Mouse (Mus musculus) midbrain, postnatal 0 days (tissue): ENCODE measurements at regions not wholly inside any gene's neighbourhood (a gene's known extent, or its start where the extent isn't known, plus 50 kb on each side); places are given as distances from the start of the nearest gene placed in this dataset.

ENCODE experiments used
- ATAC-seq: fragments of 200-750 bp; cut with Nextera tagmentation; 2 replicates; pipeline ENCODE4 v1.8.0; 2017; ENCODE audit warnings: moderate number of reproducible peaks, mild to moderate bottlenecking, moderate TSS enrichment, moderate library complexity; ENCODE audit not compliant: low FRiP score
- DNase-seq: peaks from one replicate; pipeline ENCODE4 v3.0.0-alpha.2; 2015; ENCODE audit warnings: low spot score
- H3K27ac ChIP-seq: fragments of 300-500 bp; sonication (generic); 2 replicates; pipeline ENCODE4 v1.5.1; 2014; ENCODE audit warnings: low read depth, mild to moderate bottlenecking, low read length, mixed read lengths
- H3K27me3 ChIP-seq: fragments of 300-500 bp; sonication (generic); 2 replicates; pipeline ENCODE4 v1.6.1; 2014; ENCODE audit warnings: low read length, control low read depth, mixed read lengths; ENCODE audit not compliant: insufficient read depth
- H3K36me3 ChIP-seq: fragments of 300-500 bp; sonication (generic); 2 replicates; pipeline ENCODE4 v1.6.1; 2014; ENCODE audit warnings: low read length, control low read depth, mixed read lengths; ENCODE audit not compliant: insufficient read depth
- H3K4me1 ChIP-seq: fragments of 300-500 bp; sonication (generic); 2 replicates; pipeline ENCODE4 v1.6.1; 2014; ENCODE audit warnings: mild to moderate bottlenecking, control low read depth, antibody characterized with exemption, low read length, mixed read lengths; ENCODE audit not compliant: insufficient read depth
- H3K4me2 ChIP-seq: fragments of 300-500 bp; sonication (generic); 2 replicates; pipeline ENCODE4 v1.6.1; 2014; ENCODE audit warnings: low read depth, mild to moderate bottlenecking, low read length, mixed read lengths; ENCODE audit not compliant: poor library complexity, severe bottlenecking
- H3K4me3 ChIP-seq: fragments of 300-500 bp; sonication (generic); 2 replicates; pipeline ENCODE4 v1.5.1; 2014; ENCODE audit warnings: low read depth, mild to moderate bottlenecking, low read length, moderate library complexity
- H3K9ac ChIP-seq: fragments of 300-500 bp; sonication (generic); replicated peaks from 2 replicates; pipeline ENCODE4 v1.6.1; 2014; ENCODE audit warnings: mild to moderate bottlenecking, low read length, moderate library complexity, mixed read lengths; ENCODE audit not compliant: poor library complexity, severe bottlenecking
- H3K9me3 ChIP-seq: fragments of 300-500 bp; sonication (generic); 2 replicates; pipeline ENCODE4 v1.6.1; 2016; ENCODE audit warnings: low read length, control low read depth
- CTCF ChIP-seq: IDR thresholded peaks from 2 replicates; pipeline ENCODE4 v1.5.1; 2016; ENCODE audit warnings: antibody characterized with exemption, mild to moderate bottlenecking
- WGBS: fragments of 180-500 bp; shearing (Covaris S2); extraction: QIAGEN DNeasy Blood & Tissue Kit; methylation state at CpG from one replicate; pipeline ENCODE4 v1.1.7; 2014; 5-methylcytosine and 5-hydroxymethylcytosine counted together

GRCm38 (mm10) chr3:33918785-33919184, 74.7 kb upstream of the Ccdc39 start:
- no peak overlapping the region for H3K4me2 ChIP-seq
- no peak overlapping the region for H3K4me3 ChIP-seq
- no peak for ATAC-seq
- H3K36me3 ChIP-seq: no peaks in the 10 kb centered on the region
- H3K9me3 ChIP-seq: no peaks in the 10 kb centered on the region
- TF ChIP-seq CTCF: peak; percentile 83
- WGBS: 6% methylated on average over 10 of the region's 10 CpGs
- no peaks in the 10 kb centered on the region for H3K4me1 ChIP-seq
- H3K9ac ChIP-seq: no peak overlapping the region
- no peak overlapping the region for H3K27ac ChIP-seq
- DNase-seq: peak; percentile 78
- no peaks in the 10 kb centered on the region for H3K27me3 ChIP-seq

- 79% methylated on average over 4 of the region's 4 CpGs for WGBS
These were observed 81.0 kb upstream of the Ccdc39 start for GRCm38 (mm10) chr3:33925072-33925471.

DNA sequence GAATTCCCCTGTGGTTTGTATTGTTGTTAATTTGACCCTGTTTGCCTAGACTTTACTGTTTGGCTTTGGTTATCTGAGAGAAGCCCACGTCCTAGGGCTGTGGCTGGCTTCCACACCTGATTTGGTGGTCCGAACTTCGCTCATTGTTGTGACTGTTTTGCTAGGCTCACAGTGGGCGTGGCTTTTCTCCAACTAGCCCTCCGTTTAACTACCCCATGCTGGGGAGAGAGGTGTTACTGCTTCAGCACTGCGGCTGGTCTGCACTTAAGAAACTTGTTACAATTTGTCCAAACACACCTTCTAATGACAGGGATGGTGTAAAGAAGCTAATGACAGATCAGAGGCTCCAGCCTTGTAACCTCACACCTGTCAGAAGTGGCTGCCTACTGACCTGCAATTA, 64.7 kb upstream of the Fxr1 start:
- 3% methylated on average over 6 of the region's 6 CpGs for WGBS
- no peak overlapping the region for H3K4me3 ChIP-seq
- H3K4me1 ChIP-seq: no peaks in the 10 kb centered on the region
- no peak for DNase-seq
- no peak for ATAC-seq
- H3K36me3 ChIP-seq: no peaks in the 10 kb centered on the region
- H3K4me2 ChIP-seq: no peak overlapping the region
- H3K9me3 ChIP-seq: no peaks in the 10 kb centered on the region
- H3K27me3 ChIP-seq: peaks cover 11% of the 10 kb centered on the region
- H3K27ac ChIP-seq: no peak overlapping the region
- TF ChIP-seq CTCF: no peak
- no peak overlapping the region for H3K9ac ChIP-seq

More at GRCm38 (mm10) chr3:33925072-33925471, 81.0 kb upstream of the Ccdc39 start:
- peak; percentile 28 for TF ChIP-seq CTCF
- ATAC-seq: no peak
- Histone ChIP-seq H3K27me3 (no peaks in the 10 kb centered on the region), H3K36me3 (no peaks in the 10 kb centered on the region), H3K9ac (no peak overlapping the region), H3K27ac (no peak overlapping the region), H3K4me1 (no peaks in the 10 kb centered on the region), H3K9me3 (no peaks in the 10 kb centered on the region), H3K4me3 (no peak overlapping the region), H3K4me2 (no peak overlapping the region)
- no peak for DNase-seq

DNA sequence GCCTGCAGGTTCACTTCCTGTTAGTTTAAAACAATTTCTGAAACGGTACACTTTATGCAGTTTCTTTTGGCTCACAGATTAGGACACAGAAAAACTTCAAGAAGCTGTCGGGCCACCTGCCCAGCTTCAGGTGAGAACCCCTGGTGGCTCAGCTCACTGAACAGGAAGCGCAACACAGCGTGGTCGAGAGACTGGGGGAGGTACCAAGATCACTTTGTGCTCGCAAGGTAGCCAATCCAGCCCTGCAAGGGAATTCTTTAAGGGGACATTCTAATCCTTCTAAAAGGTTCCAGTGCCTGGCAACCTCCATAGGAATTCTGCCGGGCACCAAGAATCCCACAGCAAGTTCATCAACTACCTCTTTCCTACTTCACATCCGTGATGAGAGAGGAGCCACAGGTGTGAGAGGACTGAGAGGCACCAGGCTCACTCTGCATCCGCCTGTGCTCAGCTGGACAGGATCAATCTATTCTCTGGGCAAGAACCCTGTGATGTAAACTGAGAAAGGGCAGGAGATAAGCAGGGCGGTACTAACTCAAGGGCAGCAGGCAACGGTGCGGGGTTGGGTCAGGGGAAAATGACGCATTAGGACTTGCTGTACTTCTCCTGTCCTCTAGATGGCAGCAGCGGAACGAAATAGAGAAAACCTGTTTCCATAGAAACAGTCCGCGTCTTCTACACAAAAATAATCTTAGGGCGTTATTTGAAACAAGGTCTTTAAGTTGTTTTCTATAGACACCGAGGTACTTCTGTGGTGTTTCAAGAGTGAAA, 63.7 kb upstream of the Fxr1 start:
- 2% methylated on average over 19 of the region's 19 CpGs for WGBS
- Histone ChIP-seq H3K36me3 (no peaks in the 10 kb centered on the region), H3K9ac (no peak overlapping the region), H3K4me3 (peak overlapping the region; percentile 19; the same call in 1 of the 2 replicates), H3K9me3 (no peaks in the 10 kb centered on the region), H3K4me2 (peak overlapping the region; percentile 61), H3K4me1 (no peaks in the 10 kb centered on the region), H3K27me3 (peaks cover 11% of the 10 kb centered on the region), H3K27ac (no peak overlapping the region)
- ATAC-seq (peak; percentile 73), DNase-seq (peak; percentile 85)
- peak; percentile 94 for TF ChIP-seq CTCF

GRCm38 (mm10) chr3:33956625-33957023, 63.1 kb upstream of the Fxr1 start:
- no peak for TF ChIP-seq CTCF
- H3K36me3 ChIP-seq: no peaks in the 10 kb centered on the region
- ATAC-seq (no peak), DNase-seq (no peak)
- no peak overlapping the region for H3K4me3 ChIP-seq
- no peak overlapping the region for H3K9ac ChIP-seq
- 33% methylated on average over 3 of the region's 3 CpGs for WGBS
- H3K27me3 ChIP-seq: peaks cover 11% of the 10 kb centered on the region
- no peaks in the 10 kb centered on the region for H3K4me1 ChIP-seq
- H3K9me3 ChIP-seq: no peaks in the 10 kb centered on the region
- no peak overlapping the region for H3K27ac ChIP-seq
- H3K4me2 ChIP-seq: peak overlapping the region; percentile 61

- Histone ChIP-seq H3K27ac (no peak overlapping the region), H3K9me3 (no peaks in the 10 kb centered on the region), H3K9ac (no peak overlapping the region), H3K4me2 (no peak overlapping the region), H3K4me3 (no peak overlapping the region), H3K36me3 (no peaks in the 10 kb centered on the region), H3K4me1 (no peaks in the 10 kb centered on the region), H3K27me3 (peaks cover 11% of the 10 kb centered on the region)
- DNase-seq: no peak
- TF ChIP-seq CTCF: no peak
- no peak for ATAC-seq
- 88% methylated on average over 10 of the region's 10 CpGs for WGBS
These were observed 62.1 kb upstream of the Fxr1 start for GRCm38 (mm10) chr3:33957676-33958075.
